ENCODE assay signal across 16 mouse cellular contexts in the genomic region with DNA sequence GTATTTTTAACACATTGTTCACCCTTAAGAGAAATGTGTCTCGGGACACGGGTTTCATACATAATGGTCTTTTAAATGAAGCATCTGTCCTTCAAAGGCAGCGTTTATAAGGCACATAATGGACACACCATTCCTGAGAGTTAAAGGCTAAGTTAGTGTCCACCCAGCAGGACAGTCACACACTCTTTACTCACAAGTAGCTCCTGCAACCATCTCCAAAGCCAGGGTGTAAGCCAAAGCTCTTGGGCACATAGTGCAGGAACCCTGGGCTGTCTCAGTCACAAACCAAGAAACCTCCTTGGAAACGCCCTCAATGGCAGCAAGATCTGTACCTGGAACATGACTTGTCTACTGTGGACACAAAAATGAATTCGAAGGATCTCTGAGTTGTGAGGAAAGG.
"Had no signal": no experiment of that assay in that cellular context is flagged by ENCODE, and none has a peak within 500 bp of the region (broad histone marks: within the 10 kb centered on the region; RNA-seq: fewer than 3 reads in every experiment).

No protein-coding gene starts in this region.

- DNase-seq: retina, postnatal 1 day; right cerebral cortex, adult 18-20 months; right cerebral cortex, postnatal 14 days; right cerebral cortex, postnatal 25 days; right cerebral cortex, postnatal 4 days; spleen, adult 18-20 months; thymus, adult 18-20 months; thymus, adult 2 months; thymus, postnatal 14 days; thymus, postnatal 25 days; thymus, postnatal 36 days; thymus, postnatal 4 days had no signal

- H3K4me2 ChIP-seq: neural tube, embryonic 13.5 days; neural tube, embryonic 15.5 days; stomach, embryonic 15.5 days had no signal

- H3K9me3 ChIP-seq: neural tube, embryonic 13.5 days; neural tube, embryonic 15.5 days; stomach, embryonic 15.5 days had no signal

- H3K4me1 ChIP-seq: stomach, embryonic 15.5 days had no signal

- H3K9ac ChIP-seq: neural tube, embryonic 13.5 days; neural tube, embryonic 15.5 days; stomach, embryonic 15.5 days had no signal

- H3K36me3 ChIP-seq: neural tube, embryonic 13.5 days; neural tube, embryonic 15.5 days; stomach, embryonic 15.5 days had no signal

- H3K4me3 ChIP-seq: neural tube, embryonic 13.5 days; neural tube, embryonic 15.5 days; stomach, embryonic 15.5 days had no signal

- H3K27ac ChIP-seq: neural tube, embryonic 13.5 days; neural tube, embryonic 15.5 days; stomach, embryonic 15.5 days; stomach, postnatal 0 days had no signal

- H3K27me3 ChIP-seq: neural tube, embryonic 13.5 days; neural tube, embryonic 15.5 days; stomach, embryonic 15.5 days had no signal
